Mouse (Mus musculus) myocyte (in vitro differentiated cells): ENCODE results near the gene Ascl3.

Source experiments
- E2F4 ChIP-seq: IDR thresholded peaks from one replicate; pipeline ENCODE4 v1.6.1; 2011; ENCODE audit warnings: mild to moderate bottlenecking, control low read depth, moderate library complexity; ENCODE audit not compliant: insufficient read depth
- MAX ChIP-seq: IDR thresholded peaks from one replicate; pipeline ENCODE4 v1.6.1; 2011; ENCODE audit warnings: low read depth, mild to moderate bottlenecking, control low read depth
- MYOD1 ChIP-seq, 3 experiments: IDR thresholded peaks; one replicate each; pipeline ENCODE4 v1.6.1; 2011; ENCODE audit warnings: control low read depth in 2 of 3, low read depth in 2 of 3, mild to moderate bottlenecking in 2 of 3, moderate library complexity in 1 of 3; ENCODE audit not compliant: insufficient read length in 2 of 3, control insufficient read depth in 1 of 3
- MYOG ChIP-seq, 3 experiments: IDR thresholded peaks; one replicate each; pipeline ENCODE4 v1.6.1; 2011; ENCODE audit warnings: control low read depth in 2 of 3, low read depth in 2 of 3, mild to moderate bottlenecking in 2 of 3; ENCODE audit not compliant: insufficient read length in 2 of 3, control insufficient read depth in 1 of 3, insufficient read depth in 1 of 3
- POLR2A ChIP-seq: IDR thresholded peaks from one replicate; pipeline ENCODE4 v1.6.1; 2011; ENCODE audit warnings: low read depth, mild to moderate bottlenecking, control low read depth, moderate library complexity; ENCODE audit not compliant: insufficient read length
- POLR2AphosphoS2 ChIP-seq: IDR thresholded peaks from one replicate; pipeline ENCODE4 v1.6.1; 2011; ENCODE audit warnings: low read depth, control low read depth; ENCODE audit not compliant: insufficient read length
- SRF ChIP-seq: IDR thresholded peaks from one replicate; pipeline ENCODE4 v1.6.1; 2011; ENCODE audit warnings: low read depth; ENCODE audit not compliant: control insufficient read depth, insufficient read length
- TCF12 ChIP-seq: IDR thresholded peaks from one replicate; pipeline ENCODE4 v1.6.1; 2011; ENCODE audit warnings: mild to moderate bottlenecking, control low read depth; ENCODE audit not compliant: poor library complexity, insufficient read depth, severe bottlenecking
- TCF3 ChIP-seq: IDR thresholded peaks from one replicate; pipeline ENCODE4 v1.6.1; 2011; ENCODE audit warnings: low read depth, control low read depth; ENCODE audit not compliant: insufficient read length
- USF1 ChIP-seq: IDR thresholded peaks from one replicate; pipeline ENCODE4 v1.6.1; 2011; ENCODE audit warnings: low read depth, mild to moderate bottlenecking, control low read depth, moderate library complexity

DNA sequence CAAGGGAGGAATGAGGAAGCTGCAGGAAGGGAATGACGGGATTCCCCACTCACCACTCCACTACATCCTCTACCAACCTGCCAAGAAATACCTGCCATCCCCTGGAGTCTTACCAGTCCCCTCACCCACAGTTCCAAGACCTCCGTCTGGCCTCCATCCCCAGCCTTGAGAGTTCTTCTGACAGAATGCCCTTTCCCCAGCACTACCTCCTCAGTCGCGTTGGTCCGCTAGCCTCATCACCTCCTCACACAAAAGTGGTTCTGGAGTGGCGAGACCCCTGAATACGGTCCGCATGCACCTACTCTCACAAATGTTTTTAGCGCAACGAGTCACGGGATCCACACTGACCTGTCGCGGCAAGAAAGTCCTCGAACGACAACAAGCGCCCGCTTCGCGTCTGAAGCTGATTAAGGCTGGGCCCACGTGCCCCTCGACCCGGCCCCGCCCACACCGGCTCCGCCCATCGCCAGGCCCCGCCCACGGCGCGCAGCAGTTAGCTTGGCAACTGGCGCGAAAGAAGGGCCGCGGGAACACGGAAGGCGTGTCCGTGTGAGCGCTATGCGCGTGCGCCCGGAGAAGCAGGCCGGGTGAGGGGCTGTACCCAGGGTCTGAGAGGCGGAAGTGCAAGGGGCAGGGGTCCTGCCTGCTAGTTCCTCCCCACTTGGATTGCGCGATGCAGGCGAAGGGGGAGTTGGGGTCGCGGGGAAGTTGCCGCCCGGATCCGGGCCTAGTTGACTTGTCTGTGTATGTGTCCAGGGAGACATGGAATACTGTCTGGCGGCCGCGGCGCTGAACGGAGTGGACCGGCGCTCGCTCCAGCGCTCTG, 28.1 kb downstream of the Ascl3 start, which contains the start of the genes St5 and Akip1:
- TF ChIP-seq MAX (no peak), POLR2A (peak; percentile 63), MYOG (IDR thresholded peaks at IDR 0.05; ENCODE audit: control insufficient read depth in 1 of 3, insufficient read depth in 1 of 3, insufficient read length in 2 of 3, low read depth in 2 of 3) (no peak), E2F4 (no peak), SRF (no peak), TCF12 (no peak), POLR2AphosphoS2 (no peak), TCF3 (no peak), USF1 (no peak), MYOD1 (IDR thresholded peaks at IDR 0.05; ENCODE audit: control insufficient read depth in 1 of 3, insufficient read length in 2 of 3, low read depth in 2 of 3) (no peak)
